18 mouse cellular contexts compared by ENCODE assay signal in genomic region chr2:45170272-45170671, GRCm38 (mm10). TPM values are rescaled to one million over a fixed set of nuclear protein-coding genes. Genes with fewer than 3 reads are reported as not detected.
DNase-seq lines count a peak whose midpoint lies in the region; ATAC-seq and TF ChIP-seq lines count a peak whose summit lies in the region.
"Had no signal": no experiment of that assay in that cellular context is flagged by ENCODE, and none has a peak within 500 bp of the region (broad histone marks: within the 10 kb centered on the region; RNA-seq: fewer than 3 reads in every experiment).

No protein-coding gene starts in this region.

- no peaks in the 10 kb centered on the region for H3K9me3 ChIP-seq in liver, embryonic 12.5 days (replicated peaks)
- H3K9me3 ChIP-seq in embryonic facial prominence, embryonic 14.5 days (ENCODE audit: control insufficient read depth, low read length), result no peaks in the 10 kb centered on the region
- H3K9me3 ChIP-seq in midbrain, embryonic 13.5 days, result 0 out of 2 replicates have a peak, but pooled peaks cover 4% of the 10 kb centered on the region
- no peaks in the 10 kb centered on the region for H3K9me3 ChIP-seq in hindbrain, postnatal 0 days (ENCODE audit: low read length)

- 70% methylated on average over 3 of the region's 3 CpGs for WGBS in liver, embryonic 12.5 days (ENCODE audit: insufficient replicate concordance)
- 49% methylated on average over 3 of the region's 3 CpGs for WGBS in embryonic facial prominence, embryonic 14.5 days
- 37% methylated on average over 3 of the region's 3 CpGs for WGBS in midbrain, embryonic 13.5 days
- WGBS in hindbrain, postnatal 0 days, result 78% methylated on average over 3 of the region's 3 CpGs

- no peak for TF ChIP-seq CTCF in hindbrain, postnatal 0 days (IDR thresholded peaks at IDR 0.05; ENCODE audit: low read depth)

- H3K4me1 ChIP-seq in liver, embryonic 12.5 days, result peaks cover 44% of the 10 kb centered on the region
- no peaks in the 10 kb centered on the region for H3K4me1 ChIP-seq in embryonic facial prominence, embryonic 14.5 days (ENCODE audit: control insufficient read depth, insufficient read depth, low read length)
- H3K4me1 ChIP-seq in midbrain, embryonic 13.5 days (replicated peaks), result peaks cover 18% of the 10 kb centered on the region
- no peaks in the 10 kb centered on the region for H3K4me1 ChIP-seq in hindbrain, postnatal 0 days (ENCODE audit: insufficient read depth, low read length)

- no peak for ATAC-seq in liver, embryonic 12.5 days
- peak; percentile 84; the same call in 1 of the 2 replicates for ATAC-seq in embryonic facial prominence, embryonic 14.5 days (ENCODE audit: low read depth)
- ATAC-seq in midbrain, embryonic 13.5 days, result peak; percentile 40; the same call in 1 of the 2 replicates
- ATAC-seq in hindbrain, postnatal 0 days, result no peak
- ATAC-seq: intestine, embryonic 16.5 days had no signal

- no peaks in the 10 kb centered on the region for H3K36me3 ChIP-seq in liver, embryonic 12.5 days
- H3K36me3 ChIP-seq in embryonic facial prominence, embryonic 14.5 days (ENCODE audit: control insufficient read depth, insufficient read depth, low read length), result no peaks in the 10 kb centered on the region
- H3K36me3 ChIP-seq in midbrain, embryonic 13.5 days, result no peaks in the 10 kb centered on the region
- H3K36me3 ChIP-seq in hindbrain, postnatal 0 days (ENCODE audit: insufficient read depth, low read length), result no peaks in the 10 kb centered on the region
- H3K36me3 ChIP-seq: G1E had no signal

- H3K27me3 ChIP-seq in liver, embryonic 12.5 days (replicated peaks), result no peaks in the 10 kb centered on the region
- peaks cover 5% of the 10 kb centered on the region; the same call in 1 of the 2 replicates for H3K27me3 ChIP-seq in embryonic facial prominence, embryonic 14.5 days (replicated peaks; ENCODE audit: control insufficient read depth, insufficient read depth, low read length)
- H3K27me3 ChIP-seq in midbrain, embryonic 13.5 days, result no peaks in the 10 kb centered on the region
- no peaks in the 10 kb centered on the region for H3K27me3 ChIP-seq in hindbrain, postnatal 0 days (ENCODE audit: insufficient read depth, low read length)

- DNase-seq in liver, result no peak
- DNase-seq in MEL-GATA-1-ER (ENCODE audit: extremely low read depth, low read depth), result peak; percentile 3
- peak; percentile 63 for DNase-seq in embryonic facial prominence, embryonic 14.5 days (ENCODE audit: low spot score)
- no peak for DNase-seq in hindbrain, postnatal 0 days (ENCODE audit: low spot score)
- no peak for DNase-seq in frontal cortex, postnatal 25 days (ENCODE audit: low spot score in 2 of 2)
- DNase-seq: cerebellum, adult 11 months; cerebellum, postnatal 14 days; heart, postnatal 14 days; lung, postnatal 10 days; thymus, postnatal 14 days had no signal

- H3K9ac ChIP-seq in liver, embryonic 12.5 days, result no peak overlapping the region
- H3K9ac ChIP-seq in embryonic facial prominence, embryonic 14.5 days (ENCODE audit: low read depth, low read length), result no peak overlapping the region
- H3K9ac ChIP-seq in midbrain, embryonic 13.5 days (replicated peaks), result no peak overlapping the region
- no peak overlapping the region for H3K9ac ChIP-seq in hindbrain, postnatal 0 days (replicated peaks; ENCODE audit: low read length)
- H3K9ac ChIP-seq: hindbrain, embryonic 14.5 days had no signal

- H3K27ac ChIP-seq in liver, embryonic 12.5 days, result no peak overlapping the region
- no peak overlapping the region for H3K27ac ChIP-seq in embryonic facial prominence, embryonic 14.5 days (replicated peaks; ENCODE audit: low read depth, low read length)
- H3K27ac ChIP-seq in midbrain, embryonic 13.5 days, result no peak overlapping the region
- no peak overlapping the region for H3K27ac ChIP-seq in hindbrain, postnatal 0 days
- H3K27ac ChIP-seq: hindbrain, embryonic 14.5 days; left cerebral cortex, adult 2 months; stomach, postnatal 0 days had no signal

- H3K4me2 ChIP-seq in liver, embryonic 12.5 days, result peak overlapping the region; percentile 12; the same call in 1 of the 2 replicates
- no peak overlapping the region for H3K4me2 ChIP-seq in embryonic facial prominence, embryonic 14.5 days (ENCODE audit: low read depth, low read length)
- no peak overlapping the region for H3K4me2 ChIP-seq in midbrain, embryonic 13.5 days (replicated peaks)
- no peak overlapping the region for H3K4me2 ChIP-seq in hindbrain, postnatal 0 days (ENCODE audit: low read depth, low read length)
- H3K4me2 ChIP-seq: heart, embryonic 11.5 days; hindbrain, embryonic 14.5 days had no signal

- H3K4me3 ChIP-seq in liver, embryonic 12.5 days, result no peak overlapping the region
- no peak overlapping the region for H3K4me3 ChIP-seq in embryonic facial prominence, embryonic 14.5 days (ENCODE audit: low read depth, low read length)
- no peak overlapping the region for H3K4me3 ChIP-seq in midbrain, embryonic 13.5 days (replicated peaks)
- H3K4me3 ChIP-seq in hindbrain, postnatal 0 days (ENCODE audit: low read length), result no peak overlapping the region
- H3K4me3 ChIP-seq: left cerebral cortex, adult 2 months had no signal

RNA-seq across cellular contexts. Expression of gene Zeb2, which starts 53.1 kb away (rescaled TPM):
- 22.1 and 24.3 TPM in 2 replicates for polyA plus RNA-seq in liver, embryonic 12.5 days (2016; fragmentation: Nextera tagmentation; extraction: Ambion mirVana)
- 49.0 and 49.5 TPM in 2 replicates for polyA plus RNA-seq in embryonic facial prominence, embryonic 14.5 days (2014; fragmentation: Nextera tagmentation; extraction: Ambion mirVana)
- polyA plus RNA-seq in midbrain, embryonic 13.5 days (2015; fragmentation: Nextera tagmentation; extraction: Ambion mirVana), result 38.9 and 50.2 TPM in 2 replicates
- 47.7 and 52.0 TPM in 2 replicates for total RNA-seq in hindbrain, postnatal 0 days (2014; rRNA removed)
- 21.4 and 21.9 TPM in 2 replicates for polyA plus RNA-seq in hindbrain, postnatal 0 days (2015; fragmentation: Nextera tagmentation; extraction: Ambion mirVana)

Comparison
In these comparisons a context has a peak if more than half of its experiments do, and no peak if none do; other contexts are left out.
1. ATAC-seq: peak in embryonic facial prominence, embryonic 14.5 days (single experiment) and midbrain, embryonic 13.5 days (single experiment); none in liver, embryonic 12.5 days (single experiment) and hindbrain, postnatal 0 days (single experiment).
2. DNase-seq: peak in MEL-GATA-1-ER (single experiment) and embryonic facial prominence, embryonic 14.5 days (single experiment); none in liver (single experiment), hindbrain, postnatal 0 days (single experiment) and frontal cortex, postnatal 25 days (0 of 2).